Mouse (Mus musculus) embryo, embryonic 11 days (tissue): ENCODE measurements at regions not wholly inside any gene's neighbourhood (a gene's known extent, or its start where the extent isn't known, plus 50 kb on each side); places are given as distances from the start of the nearest gene placed in this dataset.
"Not testable (repeated sequence)": the region's sequence is repeated elsewhere in the genome, so short reads cannot be mapped to it uniquely, and the experiment has no call there.

Experiments used
- DNase-seq: peaks from one replicate; pipeline ENCODE4 v3.0.0-alpha.2; 2015

- DNase-seq, result no peak
These were observed 197.4 kb downstream of the Prex1 start for GRCm38 (mm10) chr2:166516261-166516660.

- no peak for DNase-seq
These were observed 199.0 kb downstream of the Prex1 start for GRCm38 (mm10) chr2:166514664-166515063.

GRCm38 (mm10) chr2:166512488-166512887, 201.1 kb downstream of the Prex1 start:
- no peak for DNase-seq

- not testable (repeated sequence) for DNase-seq
These were observed 202.2 kb downstream of the Prex1 start for GRCm38 (mm10) chr2:166511477-166511876.

GRCm38 (mm10) chr2:166510776-166511175, 202.9 kb downstream of the Prex1 start:
- no peak for DNase-seq

DNA sequence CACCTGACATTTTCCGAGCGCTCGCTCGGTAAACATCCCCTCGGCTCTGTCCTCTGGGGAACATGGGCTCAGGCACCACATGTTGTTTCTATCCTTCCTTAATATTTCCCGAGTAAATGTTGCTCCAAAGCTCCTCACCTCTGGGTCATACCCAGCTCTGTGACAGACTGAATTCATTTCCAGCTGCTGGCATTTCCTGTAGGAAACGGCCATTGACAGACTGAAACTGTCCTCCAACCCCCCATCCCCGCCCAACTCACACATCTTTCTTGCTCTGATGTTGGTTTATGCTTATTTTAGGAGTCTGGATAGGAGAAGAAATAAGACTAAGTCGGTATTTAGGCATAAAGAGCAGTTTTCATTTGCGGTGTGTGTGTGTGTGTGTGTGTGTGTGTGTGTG, 204.0 kb downstream of the Prex1 start:
- DNase-seq, result no peak

GRCm38 (mm10) chr2:166508656-166509420, 204.8 kb downstream of the Prex1 start:
- DNase-seq, result no peak

DNA sequence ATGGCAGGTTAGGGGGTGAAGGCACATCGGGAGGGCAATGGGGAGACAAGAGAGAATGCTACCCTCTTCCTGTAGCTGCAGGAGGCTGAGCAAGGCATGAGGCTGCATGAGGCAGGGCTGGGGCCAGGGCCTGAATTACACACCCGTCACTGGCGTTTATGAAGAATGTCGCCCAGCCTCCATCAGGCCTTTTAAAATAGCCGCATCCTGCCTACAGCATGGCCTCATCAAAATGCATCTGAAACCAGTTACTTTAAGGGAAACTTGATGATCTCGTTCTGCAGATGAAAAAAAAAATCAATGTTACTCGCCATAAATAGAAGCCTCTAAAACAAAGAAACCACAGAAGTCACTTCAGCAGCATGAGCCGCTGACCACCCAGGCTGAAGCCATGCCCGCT, 208.3 kb downstream of the Prex1 start:
- no peak for DNase-seq

GRCm38 (mm10) chr2:166503666-166504065, 210.0 kb downstream of the Prex1 start:
- DNase-seq, result no peak

GRCm38 (mm10) chr2:166492895-166493294, 220.7 kb downstream of the Prex1 start:
- no peak for DNase-seq

- no peak for DNase-seq
These were observed 221.2 kb downstream of the Prex1 start for GRCm38 (mm10) chr2:166492421-166492820.

DNA sequence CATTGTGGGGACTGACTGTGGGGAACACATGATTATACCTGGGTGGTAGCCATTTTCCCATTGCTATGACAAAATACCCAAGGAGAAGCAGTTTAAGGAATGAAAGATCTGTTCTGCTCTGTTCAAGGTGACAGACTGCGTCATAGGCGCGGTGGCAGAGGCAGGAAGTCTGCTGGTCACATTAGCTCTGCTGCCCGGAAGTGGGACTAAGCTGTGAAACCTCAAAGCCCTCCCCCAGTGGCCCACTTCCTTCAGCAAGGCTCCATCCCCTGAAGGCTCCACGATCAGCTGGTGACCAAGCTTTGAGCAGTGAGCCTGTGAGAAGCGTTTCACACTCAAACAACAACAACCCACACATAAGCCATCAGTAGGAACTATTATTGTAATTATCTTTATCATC, 221.8 kb downstream of the Prex1 start:
- no peak for DNase-seq

GRCm38 (mm10) chr2:166489041-166489872, 224.4 kb downstream of the Prex1 start:
- peak; percentile 59 for DNase-seq

DNA sequence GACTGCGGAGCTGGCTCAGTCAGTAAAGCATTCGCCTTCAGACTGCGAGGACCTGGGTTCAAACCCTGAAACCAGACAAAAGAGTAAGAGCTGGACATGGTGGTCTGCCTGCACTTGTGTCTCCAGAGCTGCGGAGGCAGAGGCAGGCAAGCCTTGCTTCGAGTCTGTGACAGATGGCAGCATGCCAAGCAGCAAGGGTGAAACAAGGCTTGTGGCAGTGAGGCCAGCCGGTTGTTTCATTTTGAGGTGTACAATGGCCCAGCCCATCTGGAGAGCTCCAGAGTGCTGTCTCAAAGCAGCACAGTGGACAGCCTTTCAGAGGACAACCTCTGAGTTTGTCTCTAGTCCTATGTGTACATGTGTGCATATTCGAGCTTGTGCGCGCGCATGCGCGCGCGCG, 225.9 kb downstream of the Prex1 start:
- DNase-seq, result no peak

GRCm38 (mm10) chr2:166485788-166486187, 227.8 kb downstream of the Prex1 start:
- no peak for DNase-seq

DNA sequence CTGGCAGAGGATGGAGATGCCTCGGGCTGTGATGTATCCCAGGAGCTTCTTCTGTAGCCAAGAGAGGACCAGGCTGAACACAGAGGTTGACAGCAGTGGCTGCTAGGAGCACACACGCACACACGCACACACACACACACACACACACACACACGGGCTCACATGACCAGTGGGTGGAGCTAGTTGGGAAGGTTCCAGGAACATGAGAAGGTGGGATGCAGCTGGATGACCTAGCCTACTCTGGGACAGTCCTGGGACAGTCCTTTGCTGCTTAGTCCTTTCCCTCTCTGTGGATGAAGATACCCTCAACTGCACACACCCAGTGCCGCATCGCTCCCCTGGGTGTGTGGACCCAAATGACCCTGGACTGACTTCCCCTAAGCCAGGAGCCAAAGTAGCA, 228.3 kb downstream of the Prex1 start:
- DNase-seq, result no peak

DNA sequence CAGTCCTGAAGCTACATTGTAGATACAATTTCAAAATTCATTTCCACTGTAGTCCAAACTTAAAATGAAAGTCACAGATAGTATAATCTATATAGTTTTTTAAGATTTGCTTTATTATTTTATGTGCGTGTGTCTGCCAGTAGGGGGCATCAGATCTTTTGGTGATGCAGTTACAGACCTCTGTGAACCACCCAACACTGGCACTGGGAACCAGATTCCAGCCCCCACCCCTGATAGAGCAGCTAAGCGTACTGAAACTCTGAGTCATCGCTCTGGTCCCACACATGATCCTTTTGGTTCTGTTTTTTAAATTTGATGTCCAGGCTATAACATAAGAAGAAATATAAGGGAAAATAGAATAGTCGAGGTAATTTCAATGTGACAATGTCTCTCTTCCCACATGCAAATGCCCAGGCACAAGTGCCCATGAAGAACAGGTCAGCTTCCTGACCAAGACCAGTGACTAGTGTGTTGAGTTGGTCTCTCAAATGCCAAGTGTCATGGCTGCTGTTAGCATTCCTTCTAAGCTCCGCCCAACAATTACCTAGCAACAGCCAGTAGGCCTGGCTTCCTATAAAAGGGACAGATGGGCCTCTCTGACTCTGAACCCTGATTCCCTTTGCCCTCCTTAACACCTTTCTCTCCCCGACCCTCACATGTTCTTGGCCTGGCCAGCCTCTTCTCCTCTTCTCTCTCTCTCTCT, 229.9 kb downstream of the Prex1 start:
- no peak for DNase-seq

- DNase-seq, result peak; percentile 43
These were observed 230.7 kb downstream of the Prex1 start for GRCm38 (mm10) chr2:166482720-166483616.

DNA sequence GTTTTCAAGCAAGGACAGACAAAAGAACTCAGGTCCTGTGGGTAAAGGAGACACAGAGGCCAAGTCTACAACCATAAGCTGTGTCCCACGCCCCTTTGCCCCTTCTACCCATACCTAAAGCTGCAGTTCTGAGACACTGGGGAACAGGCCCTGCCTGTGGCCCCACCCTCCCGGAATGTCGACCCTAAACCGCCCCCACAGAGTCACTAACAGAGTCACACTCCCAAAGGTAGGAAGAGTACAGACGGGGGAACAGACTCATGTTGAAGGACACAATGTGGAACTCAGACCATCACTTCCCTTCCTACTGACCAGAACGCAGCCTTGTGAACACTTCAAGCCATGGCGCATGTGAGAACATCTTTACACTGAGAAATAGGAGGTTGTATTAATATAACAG, 231.9 kb downstream of the Prex1 start:
- DNase-seq, result no peak

DNA sequence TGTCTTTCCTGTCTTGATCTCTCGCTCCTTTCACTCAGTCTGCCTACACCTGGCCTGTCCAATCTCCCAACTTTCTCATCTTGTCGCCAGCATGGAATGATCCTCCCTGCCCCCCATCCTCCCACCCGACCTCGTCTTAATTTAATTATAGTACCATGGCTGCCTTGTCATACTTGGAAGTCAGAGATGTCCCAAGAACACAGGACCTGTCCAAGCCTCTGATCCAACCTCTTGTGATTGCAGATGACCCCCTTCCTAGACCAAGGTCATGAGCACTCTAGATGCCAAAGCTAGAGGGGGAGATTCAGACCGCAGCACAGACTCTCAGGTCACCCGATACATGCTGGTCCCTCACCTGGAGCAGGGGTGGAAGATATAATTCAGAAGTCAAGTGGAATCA, 232.3 kb downstream of the Prex1 start:
- DNase-seq, result no peak

- DNase-seq, result no peak
These were observed 232.7 kb downstream of the Prex1 start for GRCm38 (mm10) chr2:166480883-166481282.

DNA sequence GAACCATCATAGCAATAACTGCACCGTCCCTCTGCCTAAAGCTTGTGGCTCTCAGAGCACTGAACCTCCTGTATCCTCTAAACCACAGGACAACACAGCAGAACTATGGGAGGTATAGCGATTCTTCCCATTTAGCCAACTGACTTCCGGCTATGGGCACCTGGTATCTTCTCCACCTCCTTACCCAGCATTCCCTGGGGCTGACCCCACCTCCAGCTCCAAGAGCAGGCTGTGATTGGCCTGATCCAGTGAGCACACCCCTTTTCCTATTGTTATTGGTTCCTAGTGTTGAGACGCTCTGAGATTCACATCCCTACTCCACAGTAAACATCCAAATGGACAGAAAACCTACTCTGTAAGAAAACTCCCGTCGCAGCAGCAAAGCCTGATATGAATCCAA, 236.7 kb downstream of the Prex1 start:
- no peak for DNase-seq

GRCm38 (mm10) chr2:166475624-166476023, 238.0 kb downstream of the Prex1 start:
- DNase-seq, result no peak
